Mouse (Mus musculus): Measurements from ENCODE around the gene Gm10424.
"Not testable (repeated sequence)": the region's sequence is repeated elsewhere in the genome, so short reads cannot be mapped to it uniquely, and the experiment has no call there.

Gene Gm10424

DNA sequence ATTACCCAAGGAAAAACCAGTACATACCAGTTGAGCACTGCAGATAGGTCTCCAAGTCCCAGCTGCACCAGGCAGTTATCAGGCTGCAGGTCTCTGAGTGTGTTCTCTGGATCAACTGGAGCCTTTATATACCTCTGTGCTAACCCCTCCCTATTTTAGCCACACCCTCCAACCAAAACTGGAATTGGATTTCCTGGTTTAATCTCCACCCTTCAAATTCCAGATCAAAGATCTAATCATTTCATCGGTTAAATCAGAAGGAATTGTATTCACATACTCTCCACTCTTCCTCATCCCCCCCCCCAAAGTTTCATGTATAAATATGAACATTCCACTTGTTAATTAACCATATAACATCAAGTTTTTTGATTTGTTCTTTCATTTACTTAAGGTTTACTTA lies at the start of gene Gm10424:
Gene Gm10424 (minus strand): TSS at position 101 of the 400 bp plus-strand sequence.
- not testable (repeated sequence) for DNase-seq

DNA sequence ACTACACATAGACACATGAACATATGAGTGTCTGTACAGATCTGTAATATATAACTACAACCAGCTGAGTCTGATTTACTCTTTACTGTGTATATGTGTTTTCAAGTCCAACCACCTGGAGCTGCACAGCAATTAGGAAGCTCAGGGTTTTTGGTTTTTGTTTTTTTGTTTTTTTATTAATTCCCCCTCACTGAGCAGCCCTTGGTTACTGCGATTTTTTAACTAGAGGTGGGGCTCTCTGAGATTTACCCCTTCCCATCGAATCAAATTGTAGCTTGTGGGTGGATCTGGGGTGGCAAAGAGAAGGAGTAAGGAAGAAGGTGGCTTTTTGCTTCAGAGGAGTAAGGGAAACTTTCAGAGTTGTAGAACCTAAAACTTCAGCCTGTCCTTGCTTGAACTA lies 33.0 kb upstream of the Gm10424 start, which contains the start of gene Gm3259:
Gene Gm3259 (plus strand): TSS at position 301 of the 400 bp plus-strand sequence.
- DNase-seq, result not testable (repeated sequence)
